Mouse (Mus musculus) layer of hippocampus, adult 8-10 months (tissue): ENCODE measurements around the gene Gcm1. TPM values are rescaled to one million over a fixed set of nuclear protein-coding genes. Genes with fewer than 3 reads are reported as not detected.
A peak's percentile ranks its signal among the peaks of the same experiment; 100 is the strongest.

Experiments used
- DNase-seq, 2 experiments: peaks; one replicate each; pipeline ENCODE4 v3.0.0; 2022; ENCODE audit warnings: low spot score in 2 of 2
- total RNA-seq, 4 experiments: library from RNA; stranded (reverse); gene quantifications; 2 replicates each; pipeline ENCODE4 v1.2.4; 2022

Gcm1 gene
- not detected for total RNA-seq

DNA sequence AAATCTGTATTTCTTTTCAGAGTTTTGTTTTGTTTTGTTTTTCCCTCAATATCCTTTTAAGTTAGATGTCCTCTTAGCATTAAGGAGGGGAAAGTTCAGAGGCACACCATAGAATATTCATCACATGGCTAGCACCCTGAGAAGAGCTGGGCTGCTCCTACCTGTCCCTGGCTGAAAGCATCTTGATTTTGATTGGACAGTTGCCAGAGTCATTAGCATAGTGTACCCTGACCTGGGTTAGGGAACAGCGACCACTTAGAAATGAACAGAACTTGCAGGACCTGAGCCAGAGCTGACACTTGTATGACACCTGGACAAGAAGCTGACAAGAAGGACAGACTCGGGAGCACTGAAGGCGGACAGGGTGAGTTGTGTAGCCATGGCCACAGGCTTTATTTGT, at the start of gene Gcm1:
TSS of gene Gcm1 (plus strand) at position 248 of the 400 bp plus-strand sequence.
- no peak for DNase-seq

DNA sequence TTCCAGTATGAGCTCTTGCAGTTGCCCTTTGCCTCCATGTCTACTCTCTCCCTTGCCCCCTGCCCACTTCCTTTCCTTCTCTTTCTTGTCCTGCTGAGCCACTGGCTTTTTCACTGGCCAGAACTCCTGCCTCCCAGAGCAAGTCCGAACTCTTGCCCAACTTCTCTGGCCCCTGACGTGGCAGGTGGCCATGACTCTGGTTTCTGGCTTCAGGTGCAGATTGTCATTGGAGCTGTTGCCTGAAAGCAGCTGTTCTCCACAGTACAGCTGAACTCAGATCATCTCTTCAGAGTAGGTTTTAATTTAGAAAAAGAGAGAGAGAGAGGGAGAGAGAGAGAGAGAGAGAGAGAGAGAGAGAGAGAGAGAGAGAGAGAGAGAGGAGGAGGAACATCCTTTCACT, 48.4 kb upstream of the Gcm1 start:
- DNase-seq, result no peak

DNA sequence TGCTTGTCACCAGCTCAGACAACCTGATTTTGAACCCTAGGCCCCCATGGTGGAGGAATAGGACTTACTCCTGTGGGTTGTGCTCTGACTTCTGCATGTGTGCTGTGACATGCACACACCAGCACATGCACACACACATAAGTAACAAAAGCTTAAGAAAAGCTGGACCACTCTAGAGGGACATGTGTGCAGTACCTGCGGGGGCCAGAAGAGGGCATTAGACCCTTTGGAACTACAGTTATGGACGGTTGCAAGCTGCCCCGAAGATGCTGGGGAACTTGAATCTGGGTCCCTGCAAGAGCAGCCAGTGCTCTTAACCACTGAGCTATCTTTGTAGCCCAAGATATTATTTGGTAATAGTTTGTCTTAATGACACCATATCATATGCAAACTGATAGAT, 46.2 kb upstream of the Gcm1 start:
- no peak for DNase-seq

DNA sequence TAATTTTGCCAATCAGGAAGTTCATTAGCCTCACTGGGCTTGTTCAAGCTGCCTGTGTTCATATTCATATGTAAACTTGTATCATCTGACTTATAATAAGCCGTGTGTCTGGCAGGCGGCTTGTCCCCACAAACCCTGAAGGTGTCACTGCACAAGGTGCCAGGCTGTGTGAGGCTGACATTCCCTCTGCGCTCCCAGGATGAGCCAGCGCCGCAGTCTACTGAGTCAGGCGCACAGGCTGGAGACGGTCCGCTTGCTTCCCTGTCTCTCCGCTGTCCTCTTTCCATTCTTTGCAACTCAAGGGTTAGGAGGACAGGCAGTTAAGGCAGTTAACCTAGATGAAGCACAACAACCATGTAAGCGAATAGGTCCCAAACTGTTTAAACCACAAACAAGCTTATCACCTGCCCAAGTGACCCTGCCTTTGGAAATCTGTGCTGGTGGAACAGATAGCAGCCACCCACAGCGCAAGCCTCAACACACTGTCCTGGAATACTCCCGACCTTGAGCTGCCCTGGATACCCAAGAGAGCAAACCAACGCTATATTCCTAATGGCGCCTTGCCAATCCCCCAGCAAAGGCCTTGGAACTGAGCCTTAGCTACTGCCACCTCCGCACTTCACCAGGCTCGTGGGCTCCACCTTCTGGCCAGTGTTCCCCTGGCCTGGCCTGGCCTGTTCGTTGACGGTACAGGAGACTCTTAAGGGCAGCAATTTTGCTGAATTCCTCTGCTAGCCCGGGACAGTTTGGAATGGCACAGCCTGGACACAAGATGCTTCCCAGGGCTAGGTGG, 45.3 kb upstream of the Gcm1 start:
- peak; percentile 50 to 77 for DNase-seq

DNA sequence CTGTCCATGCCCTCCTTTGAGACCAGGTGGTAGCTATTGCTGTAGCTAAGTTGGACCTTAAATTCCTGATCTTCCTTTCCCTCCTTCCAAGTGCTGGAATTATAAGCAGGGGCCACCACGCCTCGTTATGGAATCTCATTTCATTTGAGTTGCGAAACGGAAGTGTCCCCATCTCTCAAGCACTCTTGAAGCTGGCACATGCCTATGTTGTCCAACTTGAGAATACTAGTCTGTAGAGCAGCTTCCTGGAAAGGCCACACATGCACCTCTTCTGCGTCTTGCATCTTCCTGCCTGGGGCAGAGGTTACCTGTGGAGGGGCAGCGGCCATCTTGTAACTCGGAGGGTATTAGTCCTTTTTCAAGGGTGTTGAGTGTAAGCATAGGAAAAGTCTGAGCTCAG, 42.3 kb upstream of the Gcm1 start:
- DNase-seq, result no peak

DNA sequence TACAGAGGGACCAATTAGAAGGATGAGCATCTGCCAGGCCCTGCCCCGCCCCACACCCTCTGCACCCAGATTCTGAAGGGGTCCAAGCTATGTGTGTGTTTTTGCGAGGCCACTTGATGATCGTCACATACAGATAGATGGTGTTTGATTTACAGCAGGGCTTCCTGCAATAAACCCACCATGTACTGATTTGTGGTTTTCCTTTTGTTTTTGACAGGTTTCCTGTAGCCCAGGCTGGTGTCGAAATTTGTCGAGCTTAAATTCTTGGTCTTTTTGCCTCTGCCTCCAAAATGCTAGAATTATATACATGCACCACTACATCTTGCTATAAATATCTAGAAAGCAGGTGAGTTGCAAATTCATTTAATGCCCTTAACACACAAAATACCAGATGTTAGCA, 41.5 kb upstream of the Gcm1 start:
- no peak for DNase-seq

DNA sequence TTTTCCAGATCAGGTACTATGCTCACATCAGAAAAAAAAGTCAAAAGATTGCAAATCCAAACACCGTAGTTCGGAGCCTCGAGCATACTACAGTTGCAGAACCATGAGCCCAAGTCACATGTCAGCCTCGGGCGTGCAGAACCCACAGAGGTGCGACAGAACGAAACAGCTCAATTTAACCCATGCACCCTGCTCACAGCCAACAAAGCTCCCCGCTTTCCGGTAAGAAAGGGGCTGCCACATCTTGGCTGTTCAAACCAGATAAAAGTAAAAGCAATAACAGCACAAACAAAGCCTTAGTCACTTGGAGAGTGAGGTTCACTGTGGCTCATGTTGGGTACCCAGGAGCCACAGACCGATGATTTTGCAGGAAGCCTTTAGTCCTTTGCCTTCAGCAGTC, 41.0 kb upstream of the Gcm1 start:
- no peak for DNase-seq

DNA sequence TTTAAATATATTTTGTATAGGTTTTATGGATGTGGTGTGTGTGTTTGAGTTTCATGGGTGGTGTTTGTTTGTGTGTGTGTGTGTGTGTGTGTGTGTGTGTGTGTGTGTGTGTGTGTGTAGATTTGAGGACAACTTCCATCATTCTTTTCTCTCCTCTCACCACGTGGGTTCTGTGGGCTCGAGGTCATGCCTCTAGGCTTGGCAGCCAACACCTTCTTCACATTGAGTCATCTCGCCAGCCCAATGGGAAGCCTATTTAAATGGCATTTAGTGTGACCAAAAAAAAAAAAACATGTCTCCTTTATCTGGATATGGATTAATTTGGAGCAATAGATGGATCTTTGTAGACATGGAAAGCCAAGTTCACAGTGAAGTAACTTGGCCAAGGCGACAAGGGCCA, 39.7 kb upstream of the Gcm1 start:
- no peak for DNase-seq

DNA sequence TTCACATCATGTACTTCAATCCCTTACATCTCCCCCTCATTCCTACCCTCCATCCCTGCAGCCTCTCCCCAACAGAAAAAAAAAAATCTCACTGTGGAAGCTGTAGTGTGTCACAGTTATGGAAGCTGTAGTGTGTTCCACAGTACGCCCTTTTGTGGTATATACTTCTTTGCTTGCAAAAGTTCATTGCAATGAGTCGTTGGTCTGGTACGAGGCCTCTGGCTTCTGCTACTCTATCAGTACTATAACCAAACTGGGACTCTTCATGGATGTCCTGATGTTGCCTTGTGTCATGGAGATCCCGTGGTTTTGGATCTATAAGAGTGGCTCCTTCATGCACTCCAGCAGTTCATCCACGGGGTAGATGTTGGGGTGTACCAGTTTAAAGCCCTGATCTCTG, 39.0 kb upstream of the Gcm1 start:
- no peak for DNase-seq

DNA sequence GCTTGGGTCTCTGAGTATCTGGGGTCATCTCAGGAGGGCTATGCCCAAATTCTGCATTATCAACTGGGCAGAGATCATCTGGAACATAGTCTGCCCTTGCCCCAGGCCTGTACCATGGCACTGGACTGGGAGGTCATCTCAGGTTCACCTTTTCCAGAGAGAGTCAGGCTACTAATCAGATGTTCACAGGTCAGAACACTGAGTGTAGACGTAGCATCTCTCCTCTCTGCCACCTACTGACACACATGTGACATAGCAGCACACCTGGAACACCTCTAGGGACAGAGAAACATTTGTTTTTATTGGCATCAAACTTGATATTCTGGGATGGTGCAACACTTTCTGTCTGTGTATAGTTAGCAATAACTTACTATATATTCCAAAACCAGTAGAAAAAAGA, 37.9 kb upstream of the Gcm1 start:
- DNase-seq, result no peak

DNA sequence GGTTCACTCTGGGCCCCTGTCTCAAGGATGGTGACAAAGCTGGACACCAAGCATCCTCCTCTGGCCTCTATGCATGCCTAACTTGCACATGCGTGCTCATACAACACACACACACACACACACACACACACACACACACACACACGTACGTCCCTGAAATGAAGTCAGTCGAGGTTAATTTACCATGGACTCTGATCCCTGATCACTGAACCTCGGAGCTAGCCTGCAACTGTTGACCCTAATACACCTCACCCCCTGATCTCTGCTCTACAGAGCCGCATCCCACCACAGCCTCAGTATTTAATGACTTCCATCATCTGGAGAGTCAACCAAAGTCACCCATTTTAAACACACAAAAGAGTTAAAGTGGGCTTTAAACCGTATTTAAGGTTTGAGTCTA, 35.9 kb upstream of the Gcm1 start:
- DNase-seq, result no peak

DNA sequence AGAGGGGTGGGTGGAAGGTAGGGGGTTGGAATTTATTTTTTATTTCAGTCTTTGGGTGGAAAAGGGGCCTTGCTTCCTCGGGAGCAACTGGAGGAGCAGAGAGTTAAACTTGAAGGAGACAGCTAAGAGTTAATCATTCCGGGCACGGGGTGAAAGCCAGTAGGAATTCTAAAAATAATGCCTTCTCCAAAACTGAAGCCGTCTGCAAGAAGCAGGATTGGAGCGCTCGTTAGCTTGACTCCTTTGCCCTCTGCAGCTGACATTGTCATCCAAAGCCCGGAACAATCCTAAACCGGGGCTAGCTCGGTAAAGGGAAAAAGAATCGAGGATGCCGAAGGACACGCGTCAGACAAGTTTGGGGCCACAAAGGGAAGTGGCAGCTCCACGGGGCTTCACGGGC, 35.4 kb upstream of the Gcm1 start:
- DNase-seq, result no peak

DNA sequence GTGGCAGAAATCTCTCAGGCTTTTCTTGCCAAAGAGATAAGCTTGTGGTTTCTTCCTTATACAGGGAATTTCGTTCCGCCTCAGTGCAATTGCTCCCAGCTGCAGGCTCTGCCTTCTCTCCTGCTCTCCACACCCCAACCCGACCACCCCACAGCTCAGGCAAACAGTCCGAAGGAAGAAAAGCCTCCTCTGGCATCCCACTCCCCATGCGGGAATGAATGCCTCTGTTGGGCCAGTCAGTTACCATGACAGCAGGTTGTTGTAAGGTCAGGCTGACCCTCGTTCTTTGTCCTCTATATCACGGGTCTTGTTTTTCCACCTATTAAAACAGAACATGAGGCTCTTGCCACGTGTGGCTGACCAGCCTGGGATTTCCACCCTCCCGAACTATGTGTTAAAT, 30.5 kb upstream of the Gcm1 start:
- no peak for DNase-seq

DNA sequence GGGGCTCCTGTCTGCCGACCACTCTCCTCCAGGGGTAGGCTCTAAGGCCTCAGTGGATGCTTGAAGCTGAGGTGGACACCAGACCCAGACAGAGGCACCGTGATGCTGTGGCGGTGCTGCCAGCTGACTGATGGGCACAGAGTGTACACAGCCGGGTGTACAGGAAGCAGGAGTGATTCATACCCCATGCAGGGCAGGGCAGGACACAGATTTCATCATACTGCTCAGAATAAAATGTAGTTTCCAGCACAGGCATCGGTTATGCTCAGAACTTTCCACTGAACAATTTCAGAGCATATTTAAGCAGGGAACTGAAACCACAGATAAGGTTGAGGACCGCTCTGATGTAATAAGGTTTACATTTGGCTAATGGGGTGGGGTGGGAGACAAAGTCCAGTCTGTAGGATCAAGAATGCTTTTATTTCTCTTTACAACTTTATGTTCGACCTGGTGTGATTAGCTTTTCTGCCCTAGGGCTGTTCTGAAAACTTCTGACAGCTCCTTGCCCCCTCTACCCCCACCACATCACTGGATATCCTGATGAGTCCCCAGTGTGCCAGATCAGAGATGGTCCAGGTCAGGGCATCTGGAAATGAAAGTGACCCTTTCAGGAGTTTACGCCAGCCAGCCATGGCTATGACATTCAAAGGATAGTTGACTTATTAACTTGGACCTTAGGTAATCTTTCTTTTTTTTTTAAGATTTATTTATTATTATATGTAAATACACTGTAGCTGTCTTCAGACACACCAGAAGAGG, 29.4 kb upstream of the Gcm1 start:
- DNase-seq, result no peak

DNA sequence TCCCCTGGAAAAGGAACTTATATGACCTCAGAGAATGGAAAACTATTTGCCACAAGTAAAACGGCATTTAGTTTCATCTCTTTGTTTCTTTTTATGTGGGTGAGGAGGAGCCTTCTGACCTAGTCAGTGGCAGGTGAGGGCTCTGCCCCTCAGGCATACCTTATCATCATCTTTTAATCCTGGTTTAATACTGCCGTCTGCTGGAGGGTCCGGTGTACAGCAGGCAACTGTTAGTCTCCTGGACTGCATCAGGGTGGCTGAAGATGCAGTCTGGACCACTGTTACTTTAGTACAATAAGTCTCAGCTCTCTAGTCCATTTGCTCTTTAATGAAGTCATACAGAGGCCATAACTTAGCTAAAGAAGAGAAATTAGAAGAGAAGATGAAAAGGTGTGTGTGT, 26.9 kb upstream of the Gcm1 start:
- DNase-seq, result peak; percentile 21 to 64

DNA sequence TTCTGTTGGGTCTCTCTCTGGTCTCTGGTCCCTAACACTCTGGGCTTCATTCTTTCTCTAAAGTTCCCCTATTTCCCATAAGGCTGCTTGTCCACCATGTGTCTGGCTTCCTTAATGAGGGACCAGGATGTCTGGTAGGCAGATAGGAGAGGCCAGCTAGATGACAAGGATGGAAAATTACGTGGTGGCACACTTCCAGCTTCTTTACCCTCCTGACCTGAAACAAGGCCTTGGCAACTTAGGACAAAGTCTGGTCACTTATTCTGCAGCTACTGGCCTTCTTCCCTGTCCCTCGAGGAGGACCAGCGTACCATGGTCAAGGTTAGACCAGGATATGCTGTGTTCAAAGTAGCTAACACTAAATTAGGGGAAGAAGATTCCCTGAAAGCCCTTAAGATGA, 24.6 kb upstream of the Gcm1 start:
- DNase-seq, result no peak

DNA sequence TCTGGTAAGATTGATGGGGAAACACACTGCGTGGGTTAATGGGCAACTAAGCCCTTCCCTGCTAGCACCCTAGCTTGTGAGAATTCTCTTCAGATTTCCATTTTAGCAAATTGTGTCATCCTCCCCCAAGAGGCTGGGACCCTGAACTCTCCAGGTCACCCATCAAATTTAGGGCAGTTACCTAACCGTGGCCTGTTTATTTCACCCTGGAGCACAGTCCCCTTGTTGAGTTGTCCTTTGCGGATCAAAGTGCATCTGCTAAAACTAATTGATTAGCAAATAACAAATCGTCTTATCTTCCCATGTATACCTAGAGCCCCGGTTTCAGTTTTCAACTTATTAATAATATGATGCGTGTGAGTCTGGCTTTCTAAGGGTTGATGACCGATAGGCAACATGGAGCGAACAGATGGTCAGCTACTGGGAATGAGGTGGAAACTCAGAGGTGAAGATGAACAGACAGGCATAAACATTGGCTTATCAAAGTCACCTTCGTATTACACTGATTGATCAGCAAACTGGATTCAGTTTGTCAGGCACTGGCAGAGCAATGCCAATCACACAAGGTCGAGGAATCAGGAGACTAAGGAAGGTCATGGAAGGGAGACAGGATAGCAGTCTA, 20.8 kb upstream of the Gcm1 start:
- DNase-seq, result no peak

DNA sequence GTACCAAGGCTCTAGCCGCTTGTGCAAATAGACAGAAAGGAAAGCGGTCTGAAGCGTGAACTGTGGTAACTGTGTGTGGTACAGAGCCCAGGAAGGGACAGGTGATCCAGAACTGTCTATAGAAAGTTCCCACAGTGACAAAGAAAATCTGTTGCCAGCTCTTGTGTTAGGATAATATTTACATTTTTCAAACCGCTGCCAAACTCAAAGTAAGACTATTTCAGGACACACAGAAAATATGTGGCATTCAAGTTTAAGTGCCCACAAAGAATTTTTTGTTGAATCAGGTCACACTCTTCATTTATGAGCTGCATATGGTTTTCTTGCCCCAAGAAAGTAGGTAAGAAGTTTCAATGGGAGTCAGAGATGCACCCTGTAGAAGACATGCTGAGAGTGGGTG, 18.8 kb upstream of the Gcm1 start:
- no peak for DNase-seq

DNA sequence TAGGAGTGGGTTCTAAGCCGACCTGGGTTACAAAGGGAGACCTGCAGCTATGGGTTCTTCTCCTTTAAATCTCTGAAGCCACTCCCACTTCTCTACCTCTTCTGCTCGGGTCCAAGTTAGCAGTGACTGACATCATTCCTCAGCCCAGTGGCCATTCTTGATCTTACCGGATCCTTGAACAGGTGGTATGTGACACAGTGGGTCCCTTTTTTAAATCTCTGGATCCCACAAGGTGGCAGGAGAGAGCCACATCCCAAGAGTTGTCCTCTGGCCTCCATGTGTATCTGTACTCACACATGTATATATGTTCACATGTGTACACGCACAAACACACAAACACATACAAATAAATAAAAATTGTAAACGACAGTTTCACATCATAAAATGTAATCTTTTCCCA, 16.4 kb upstream of the Gcm1 start:
- DNase-seq, result no peak

DNA sequence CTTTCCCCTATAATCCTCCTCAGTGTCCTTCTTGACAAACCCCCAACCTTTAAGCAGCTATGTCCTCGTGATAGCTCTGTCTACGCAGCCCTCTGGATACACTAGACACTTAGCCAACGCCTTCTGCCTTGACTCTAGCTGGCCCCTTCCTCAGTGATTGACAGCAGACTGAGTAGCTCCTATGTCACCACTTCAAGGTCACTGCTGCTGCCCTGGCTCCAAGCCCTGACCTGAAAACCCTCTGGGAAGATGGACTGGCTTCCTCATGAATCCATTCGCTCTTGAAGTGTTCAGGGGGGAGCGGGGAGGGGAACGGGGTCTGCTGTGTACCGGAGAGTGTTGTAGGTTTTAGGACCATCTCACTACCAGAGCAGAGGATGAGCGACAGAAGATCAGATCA, 15.9 kb upstream of the Gcm1 start:
- no peak for DNase-seq

DNA sequence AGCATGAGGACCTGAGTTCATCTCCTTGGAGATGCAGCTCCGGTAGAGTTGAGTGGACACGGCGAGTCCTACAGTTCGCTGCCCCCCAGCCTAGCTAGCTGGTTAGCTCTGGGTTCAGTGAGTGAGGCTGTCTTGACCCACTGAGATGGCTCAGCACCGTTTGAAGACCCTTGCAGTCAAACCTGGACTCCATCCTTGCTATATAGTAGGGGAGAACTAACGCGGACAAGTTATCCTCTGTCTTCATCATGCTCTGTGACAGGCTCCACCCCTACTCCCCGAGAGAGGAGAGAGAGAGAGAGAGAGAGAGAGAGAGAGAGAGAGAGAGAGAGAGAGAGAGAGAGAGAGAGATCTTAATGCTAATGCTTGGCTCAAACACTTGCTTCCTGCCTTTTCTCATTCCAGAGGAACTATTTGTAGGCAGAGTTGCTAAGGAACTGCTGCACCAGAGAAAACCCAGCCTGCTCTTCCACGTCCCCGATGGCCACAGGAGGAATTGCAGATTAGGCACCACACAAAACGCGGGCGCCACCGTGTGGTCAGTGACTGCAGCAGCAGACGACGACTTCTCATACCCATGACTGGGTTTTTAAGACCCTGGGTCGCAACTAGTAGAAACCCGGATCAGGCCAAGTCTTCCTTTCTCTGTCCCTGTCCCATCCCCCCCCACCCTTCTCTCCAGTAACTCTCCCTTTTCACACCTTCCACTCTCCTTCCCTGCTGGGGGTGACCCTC, 12.8 kb upstream of the Gcm1 start:
- DNase-seq, result peak; percentile 49 to 78

DNA sequence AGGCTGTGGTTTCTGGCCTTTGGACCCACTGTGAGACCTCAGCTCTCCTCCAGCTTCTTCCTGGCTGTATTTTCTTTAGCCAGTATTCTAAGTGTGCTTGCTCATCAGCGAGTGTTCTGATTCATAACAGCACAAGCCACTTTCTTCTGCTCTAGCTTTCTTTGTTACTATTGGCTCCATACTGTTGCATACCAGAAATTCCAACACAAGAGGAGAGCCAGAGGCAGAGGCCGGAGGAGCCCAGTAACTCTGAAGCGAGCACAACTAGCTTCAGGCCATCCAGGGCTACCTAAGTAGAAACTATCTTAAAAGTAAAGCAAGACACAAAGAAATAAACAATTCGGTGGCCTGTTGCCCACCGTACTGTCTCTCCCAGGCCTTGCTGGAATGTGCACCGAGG, 6.6 kb upstream of the Gcm1 start:
- DNase-seq, result no peak
